Mouse (Mus musculus) adrenal gland, postnatal 25 days (tissue): ENCODE measurements around the gene Hebp2. TPM values are rescaled to one million over a fixed set of nuclear protein-coding genes. Genes with fewer than 3 reads are reported as not detected.

Source experiments
- DNase-seq: peaks from one replicate; pipeline ENCODE4 v3.0.0; 2021; ENCODE audit warnings: mixed read lengths
- total RNA-seq: library from RNA; stranded (reverse); gene quantifications from 2 replicates; pipeline ENCODE4 v1.2.3, GENCODE M21; 2021

Hebp2 gene
- total RNA-seq, 1 experiment from 2014 or later = 4.5 TPM

DNA sequence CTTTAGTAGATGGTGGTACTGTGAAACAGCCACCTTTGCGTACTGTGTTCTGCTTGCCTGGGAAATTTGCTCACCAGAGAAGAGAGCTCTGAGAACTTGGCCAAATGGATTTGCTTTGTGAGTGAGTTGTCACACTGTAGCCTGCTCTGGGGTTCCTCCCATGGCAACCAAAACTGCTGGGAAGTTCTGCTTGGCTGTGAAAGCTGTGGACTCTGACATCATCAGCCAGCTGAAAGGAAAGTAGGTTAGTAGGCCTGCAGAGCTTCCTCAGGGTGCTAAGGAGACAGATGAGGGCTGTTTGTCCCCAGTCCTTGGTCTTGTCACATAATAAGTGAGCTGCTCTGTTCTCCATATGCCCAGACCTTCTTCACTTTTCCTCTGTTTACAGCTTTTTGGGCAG, 37.3 kb downstream of the Hebp2 start:
- DNase-seq = peak; percentile 26

DNA sequence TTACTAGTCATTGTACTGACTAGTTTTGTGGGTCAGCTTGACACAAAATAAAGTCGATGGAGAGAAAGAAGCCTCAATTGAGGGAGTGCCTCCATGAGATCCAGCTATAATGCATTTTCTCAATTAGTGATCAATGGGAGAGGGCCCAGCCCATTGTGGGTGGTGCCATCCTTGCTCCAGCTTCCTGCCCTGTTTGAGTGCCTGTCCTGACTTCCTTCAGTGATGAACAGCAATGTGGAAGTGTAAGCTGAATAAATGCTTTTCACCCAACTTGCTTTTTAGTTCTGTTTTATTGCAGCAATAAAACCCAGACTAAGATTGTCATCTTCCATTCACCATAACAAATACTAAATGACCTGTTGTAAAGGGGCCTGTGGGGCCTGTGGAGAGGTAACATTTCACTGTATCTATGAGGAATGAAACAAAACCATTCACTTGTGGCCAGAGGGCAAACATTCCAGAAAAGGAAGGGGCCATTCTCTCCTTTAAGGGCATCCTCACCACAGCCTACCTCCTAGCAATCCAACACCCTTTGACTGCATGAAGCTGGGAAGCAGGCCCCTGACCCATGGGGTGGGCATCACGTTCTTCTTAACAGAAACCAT, 37.9 kb downstream of the Hebp2 start:
- DNase-seq = no peak

DNA sequence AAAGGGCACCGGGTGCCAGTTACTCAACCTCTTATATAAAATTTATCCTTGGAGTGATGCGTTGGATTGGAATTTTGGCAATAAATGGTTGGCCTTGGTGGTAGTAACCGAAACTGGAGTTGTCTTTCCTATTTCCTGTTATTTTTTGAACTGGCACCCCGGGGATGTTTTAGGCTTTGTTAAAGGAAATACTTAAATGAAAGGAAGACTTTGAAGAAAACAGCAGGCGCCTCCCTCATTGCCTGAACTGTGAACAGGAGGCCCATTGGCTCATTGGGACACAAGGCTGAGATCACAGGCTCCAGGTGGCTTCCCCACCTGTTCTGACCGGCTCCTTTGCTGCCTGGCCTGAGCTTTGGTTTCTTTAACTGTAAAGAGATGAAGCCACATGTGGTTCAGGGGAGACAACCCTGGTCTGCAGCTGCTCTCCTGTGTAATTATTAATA, 39.4 kb downstream of the Hebp2 start:
- no peak for DNase-seq

DNA sequence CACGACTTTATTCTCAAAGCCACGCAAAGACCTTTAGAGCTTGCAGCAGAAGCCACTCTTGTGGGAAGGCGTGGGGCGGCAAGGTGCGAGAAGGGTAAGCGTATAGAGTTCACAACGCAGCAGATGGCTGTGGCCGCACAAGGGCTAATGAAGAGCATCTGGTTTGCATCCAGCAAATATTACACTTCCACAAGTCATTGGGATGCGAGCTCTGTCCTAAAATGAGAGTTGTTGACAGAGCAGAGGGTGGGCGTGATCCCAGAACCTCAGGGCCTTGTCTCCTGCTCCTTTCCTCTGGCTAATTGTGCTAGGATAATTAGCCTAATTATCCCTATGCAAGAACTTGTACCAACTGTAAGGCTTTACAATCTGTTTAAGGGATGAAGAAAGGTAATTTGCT, 40.2 kb downstream of the Hebp2 start:
- DNase-seq = no peak

DNA sequence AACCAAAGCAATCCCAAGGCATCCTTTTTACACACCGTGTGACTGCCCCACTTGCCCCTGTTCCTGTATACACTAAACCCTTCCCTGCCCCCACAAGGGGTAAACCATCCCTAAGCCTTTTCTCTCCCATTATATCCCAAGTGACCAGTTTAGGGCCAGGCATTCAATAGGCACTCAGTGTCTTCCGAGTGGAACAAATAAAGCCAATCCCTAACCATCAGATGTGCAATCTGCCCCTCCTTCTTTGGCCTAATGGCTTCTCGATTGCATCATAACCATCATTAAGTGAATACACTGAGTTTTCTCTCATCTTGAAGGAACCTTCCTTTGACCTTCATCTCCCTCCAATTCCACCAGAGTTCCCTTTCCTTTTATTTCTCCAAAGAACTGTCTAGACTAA, 43.9 kb downstream of the Hebp2 start:
- no peak for DNase-seq

DNA sequence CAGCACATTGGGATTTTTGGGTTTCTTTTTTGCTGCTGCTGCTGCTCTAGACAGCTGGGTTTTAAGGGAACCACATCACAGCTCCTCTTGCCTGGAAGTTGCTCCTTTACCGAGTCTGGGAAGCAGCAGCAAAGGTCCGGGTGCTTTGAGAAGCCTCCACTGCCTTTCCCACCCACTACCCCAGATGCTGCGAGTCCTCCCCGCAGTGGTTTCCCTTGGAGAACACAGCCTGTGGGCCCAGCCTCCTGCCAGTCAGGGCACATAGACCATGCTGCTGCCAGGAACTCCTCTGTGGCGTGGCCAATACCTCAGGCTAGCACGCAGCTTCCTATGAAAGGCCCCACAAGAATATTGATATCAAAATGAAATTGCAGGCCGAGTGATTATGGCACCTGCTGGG, 48.8 kb downstream of the Hebp2 start:
- no peak for DNase-seq

DNA sequence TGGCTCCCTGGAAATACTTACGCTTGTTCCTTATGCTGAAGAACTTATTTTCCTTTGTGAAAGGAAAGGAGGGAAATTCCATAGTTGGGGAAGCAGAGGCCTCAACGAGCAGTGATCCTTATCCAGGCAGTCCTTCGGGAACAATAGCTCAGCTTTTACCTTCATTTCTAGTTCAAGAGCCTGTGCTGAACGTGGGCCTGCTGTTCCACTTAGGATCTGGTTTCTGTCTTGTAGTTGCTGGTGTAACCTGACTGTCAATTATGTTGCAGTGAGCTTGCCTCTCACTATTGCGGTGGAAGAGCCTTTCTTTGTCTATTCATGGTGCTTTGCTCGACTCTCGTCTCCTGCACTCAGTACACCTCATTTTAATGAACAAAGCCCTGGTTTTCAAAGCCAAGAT, 51.6 kb downstream of the Hebp2 start:
- DNase-seq = no peak

DNA sequence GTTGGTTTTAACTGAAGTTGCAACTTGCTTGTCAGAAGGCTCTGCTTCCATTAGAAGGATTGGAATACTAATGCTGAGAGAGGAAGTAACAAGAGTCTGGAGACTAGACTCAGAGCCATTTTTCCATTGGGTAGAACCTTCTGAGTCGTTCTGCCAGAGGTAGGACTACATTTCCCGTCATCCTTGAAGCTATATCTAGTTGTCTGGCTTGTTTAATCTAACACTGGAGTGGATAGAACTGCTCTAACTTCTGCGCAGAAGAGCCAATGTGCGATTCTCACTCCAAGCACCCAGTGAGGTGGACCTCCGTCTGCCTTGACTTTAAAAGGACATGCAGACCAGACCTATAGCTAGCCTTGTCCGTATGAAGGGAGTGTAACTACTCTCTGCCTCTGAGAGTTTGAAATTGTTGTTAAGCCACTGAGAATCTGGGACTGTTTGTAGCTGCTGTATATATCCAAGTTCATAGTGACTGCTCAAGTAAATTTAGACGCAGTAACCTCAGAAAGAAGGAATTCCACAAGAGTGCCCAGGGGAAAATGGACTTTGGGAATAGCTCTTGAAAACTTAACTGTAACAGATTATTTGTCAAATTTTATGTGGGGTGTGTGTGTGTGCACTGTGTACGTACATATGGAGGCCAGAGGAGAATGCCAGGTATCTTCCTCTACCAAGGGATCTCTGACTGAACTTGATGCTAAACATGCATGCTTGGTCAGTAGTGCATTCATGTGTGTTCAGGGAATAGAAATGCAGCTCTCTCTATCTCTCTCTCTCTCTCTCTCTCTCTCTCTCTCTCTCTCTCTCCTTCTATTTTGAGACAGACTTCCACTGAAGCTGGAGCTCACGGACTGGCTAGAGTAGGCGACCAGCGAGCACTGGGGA, 52.6 kb downstream of the Hebp2 start:
- no peak for DNase-seq

DNA sequence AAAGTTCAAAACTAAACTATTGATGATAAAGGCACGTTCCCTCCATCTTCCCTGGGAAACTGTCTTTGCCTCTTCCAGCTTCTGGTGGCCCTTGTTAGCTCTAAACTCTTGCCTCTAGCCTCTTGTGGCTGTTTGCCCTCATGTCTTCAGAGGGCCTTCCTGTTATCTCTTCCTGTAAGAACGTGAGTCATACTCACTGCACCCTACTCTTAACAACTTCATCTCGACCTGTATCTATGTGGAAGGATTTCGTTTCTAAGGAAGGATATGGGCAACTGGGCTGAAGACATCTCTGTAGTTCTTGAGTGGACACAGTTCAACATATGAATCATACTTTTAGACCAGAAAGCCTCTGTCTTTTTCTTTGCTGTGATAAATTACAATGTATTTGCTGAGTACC, 53.9 kb downstream of the Hebp2 start:
- DNase-seq = no peak

DNA sequence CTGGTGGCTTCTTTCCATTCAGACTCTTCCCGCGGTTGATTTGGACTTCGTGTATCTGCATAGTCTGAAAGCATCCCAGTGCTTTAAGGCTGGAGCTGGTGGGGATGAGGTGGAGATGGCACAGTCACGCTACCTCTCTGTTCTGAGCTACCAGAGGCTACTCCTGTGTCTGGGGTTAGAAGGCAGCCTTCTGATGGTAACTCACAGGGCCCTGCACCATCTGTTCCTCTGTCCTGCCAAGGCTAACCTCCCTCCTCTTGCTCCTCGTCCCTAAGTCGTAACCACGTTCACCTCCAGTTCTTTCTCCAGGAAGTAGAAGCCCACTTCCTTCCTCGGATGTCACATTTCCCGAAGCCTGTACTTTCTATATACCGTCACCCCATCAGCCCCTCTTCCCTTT, 55.9 kb downstream of the Hebp2 start:
- DNase-seq = no peak

Other genes with a start within 250 kb of the Hebp2 start
- 5.3 and 6.4 TPM in 2 replicates for gene Nhsl1, start 227.1 kb downstream of the Hebp2 start, total RNA-seq
- gene Arfgef3, start 197.9 kb upstream of the Hebp2 start, total RNA-seq = 4.3 and 5.8 TPM in 2 replicates
- not detected in 2 replicates for gene Gm4922, start 240.7 kb upstream of the Hebp2 start, total RNA-seq